Mouse (Mus musculus) cerebellum, adult 2 months (tissue): ENCODE measurements at regions not wholly inside any gene's neighbourhood (a gene's known extent, or its start where the extent isn't known, plus 50 kb on each side); places are given as distances from the start of the nearest gene placed in this dataset.

ENCODE experiments used
- CTCF ChIP-seq: fragments of 200-500 bp; IDR thresholded peaks from 2 replicates; pipeline ENCODE4 v1.5.1; 2011; ENCODE audit warnings: low read depth, mild to moderate bottlenecking, control low read depth, low read length, moderate library complexity, borderline replicate concordance; ENCODE audit not compliant: insufficient read depth
- POLR2A ChIP-seq: fragments of 200-500 bp; IDR thresholded peaks from 2 replicates; pipeline ENCODE4 v1.6.1; 2011; ENCODE audit warnings: low read length, control low read depth, borderline replicate concordance; ENCODE audit not compliant: insufficient read depth

DNA sequence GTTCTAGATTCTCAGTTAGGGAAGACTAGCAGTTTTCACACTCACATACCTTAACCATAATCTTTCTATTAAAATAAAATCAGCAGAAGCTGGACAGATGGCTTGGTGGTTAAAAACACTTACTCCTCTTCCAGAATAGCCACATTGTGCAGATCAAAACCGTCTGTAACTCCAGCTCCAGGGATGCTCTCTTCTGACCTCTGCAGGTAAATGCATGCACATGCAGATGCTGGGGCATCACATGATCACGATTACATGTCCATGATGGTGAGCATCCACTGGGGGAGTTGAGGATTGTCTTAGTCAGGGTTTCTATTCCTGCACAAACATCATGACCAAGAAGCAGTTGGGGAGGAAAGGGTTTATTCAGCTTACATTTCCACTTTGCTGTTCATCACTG, 184.8 kb upstream of the Srrm4 start:
- TF ChIP-seq CTCF (peak; percentile 21; the same call in 1 of the 2 replicates), POLR2A (no peak)
